Mouse (Mus musculus) heart, embryonic 11.5 days (tissue): ENCODE measurements around the gene Gm10770. TPM values are rescaled to one million over a fixed set of nuclear protein-coding genes. Genes with fewer than 3 reads are reported as not detected.
A peak's percentile ranks its signal among the peaks of the same experiment; 100 is the strongest.
"Not testable (repeated sequence)": the region's sequence is repeated elsewhere in the genome, so short reads cannot be mapped to it uniquely, and the experiment has no call there.

Experiments
- ATAC-seq: fragments of 200-750 bp; cut with Nextera tagmentation; replicated peaks from 2 replicates; pipeline ENCODE4 v1.8.0; 2017; ENCODE audit warnings: moderate library complexity; ENCODE audit not compliant: insufficient number of reproducible peaks, low FRiP score, low TSS enrichment
- H3K27ac ChIP-seq: fragments of 300-500 bp; sonication (generic); 2 replicates; pipeline ENCODE4 v1.5.1; 2014; ENCODE audit warnings: mild to moderate bottlenecking, low read depth, low read length
- H3K27me3 ChIP-seq: fragments of 300-500 bp; sonication (generic); 2 replicates; pipeline ENCODE4 v1.6.1; 2014; ENCODE audit warnings: mild to moderate bottlenecking, low read length, mixed read lengths; ENCODE audit not compliant: control insufficient read depth, insufficient read depth
- H3K36me3 ChIP-seq: fragments of 300-500 bp; sonication (generic); 2 replicates; pipeline ENCODE4 v1.6.1; 2014; ENCODE audit warnings: mild to moderate bottlenecking, low read length, moderate library complexity, mixed read lengths; ENCODE audit not compliant: control insufficient read depth, insufficient read depth
- H3K4me1 ChIP-seq: fragments of 300-500 bp; sonication (generic); 2 replicates; pipeline ENCODE4 v1.6.1; 2014; ENCODE audit warnings: low read length; ENCODE audit not compliant: control insufficient read depth, insufficient read depth
- H3K4me2 ChIP-seq: fragments of 300-500 bp; sonication (generic); 2 replicates; pipeline ENCODE4 v1.6.1; 2014; ENCODE audit warnings: mild to moderate bottlenecking, moderate library complexity
- H3K4me3 ChIP-seq: fragments of 300-500 bp; sonication (generic); 2 replicates; pipeline ENCODE4 v1.5.1; 2014; ENCODE audit warnings: low read depth, low read length
- H3K9ac ChIP-seq: fragments of 300-500 bp; sonication (generic); 2 replicates; pipeline ENCODE4 v1.6.1; 2014; ENCODE audit warnings: mild to moderate bottlenecking, low read depth, low read length, moderate library complexity
- H3K9me3 ChIP-seq: fragments of 300-500 bp; sonication (generic); replicated peaks from 2 replicates; pipeline ENCODE4 v1.6.1; 2016; ENCODE audit warnings: low read length; ENCODE audit not compliant: control insufficient read depth
- WGBS: fragments of 180-500 bp; shearing (Covaris S2); extraction: QIAGEN DNeasy Blood & Tissue Kit; methylation state at CpG from one replicate; pipeline ENCODE4 v1.1.7; 2014; ENCODE audit not compliant: insufficient replicate concordance; 5-methylcytosine and 5-hydroxymethylcytosine counted together
- polyA plus RNA-seq: library from polyadenylated mRNA; unstranded; fragments of >200 nt; fragmentation: Nextera tagmentation; extraction: Ambion mirVana; gene quantifications from 2 replicates; pipeline ENCODE4 v1.2.1, GENCODE M21; 2014

Gene Gm10770
- polyA plus RNA-seq = not detected in 2 replicates

GRCm38 (mm10) chr2:150179579-150179978 is at the start of gene Gm10770:
Gene Gm10770 (minus strand): TSS chr2:150179679.
- not testable (repeated sequence) for H3K4me3 ChIP-seq, H3K9ac ChIP-seq, H3K27me3 ChIP-seq, H3K36me3 ChIP-seq, H3K27ac ChIP-seq, ATAC-seq, H3K4me2 ChIP-seq, H3K9me3 ChIP-seq, H3K4me1 ChIP-seq
- WGBS = 69% methylated on average over 4 of the region's 4 CpGs

GRCm38 (mm10) chr2:150223263-150223662 is 43.8 kb upstream of the Gm10770 start:
- not testable (repeated sequence) for H3K4me2 ChIP-seq, H3K27me3 ChIP-seq, H3K27ac ChIP-seq, H3K4me3 ChIP-seq, H3K4me1 ChIP-seq, H3K9ac ChIP-seq, H3K36me3 ChIP-seq, ATAC-seq, H3K9me3 ChIP-seq

DNA sequence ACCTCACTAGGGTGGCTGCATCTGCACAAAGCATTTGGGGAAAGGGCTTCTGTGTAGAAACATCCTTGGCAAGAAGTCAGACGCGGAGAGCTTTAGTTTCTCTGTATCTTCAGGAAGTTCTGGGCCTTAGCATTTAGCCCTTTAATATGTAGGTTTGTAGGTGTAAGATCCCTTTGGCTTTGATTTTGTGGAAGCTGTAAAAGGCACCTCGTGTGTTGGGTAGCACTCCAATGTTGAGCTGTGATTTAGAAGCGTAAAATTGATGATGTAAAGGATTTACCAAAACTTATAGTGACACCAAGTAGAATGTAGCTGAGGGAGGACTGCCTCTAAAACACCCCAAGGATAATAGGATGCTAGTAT is 38.9 kb upstream of the Gm10770 start:
- not testable (repeated sequence) for H3K4me1 ChIP-seq, H3K36me3 ChIP-seq, H3K9me3 ChIP-seq, H3K27ac ChIP-seq, H3K27me3 ChIP-seq
- peak overlapping the region; percentile 49 for H3K4me2 ChIP-seq
- WGBS = 20% methylated on average over 3 of the region's 4 CpGs
- ATAC-seq = 0 out of 2 replicates have a peak, but pooled peaks have one; percentile 4
- H3K9ac ChIP-seq = peak overlapping the region; percentile 62; the same call in 1 of the 2 replicates
- peak overlapping the region; percentile 39 for H3K4me3 ChIP-seq

DNA sequence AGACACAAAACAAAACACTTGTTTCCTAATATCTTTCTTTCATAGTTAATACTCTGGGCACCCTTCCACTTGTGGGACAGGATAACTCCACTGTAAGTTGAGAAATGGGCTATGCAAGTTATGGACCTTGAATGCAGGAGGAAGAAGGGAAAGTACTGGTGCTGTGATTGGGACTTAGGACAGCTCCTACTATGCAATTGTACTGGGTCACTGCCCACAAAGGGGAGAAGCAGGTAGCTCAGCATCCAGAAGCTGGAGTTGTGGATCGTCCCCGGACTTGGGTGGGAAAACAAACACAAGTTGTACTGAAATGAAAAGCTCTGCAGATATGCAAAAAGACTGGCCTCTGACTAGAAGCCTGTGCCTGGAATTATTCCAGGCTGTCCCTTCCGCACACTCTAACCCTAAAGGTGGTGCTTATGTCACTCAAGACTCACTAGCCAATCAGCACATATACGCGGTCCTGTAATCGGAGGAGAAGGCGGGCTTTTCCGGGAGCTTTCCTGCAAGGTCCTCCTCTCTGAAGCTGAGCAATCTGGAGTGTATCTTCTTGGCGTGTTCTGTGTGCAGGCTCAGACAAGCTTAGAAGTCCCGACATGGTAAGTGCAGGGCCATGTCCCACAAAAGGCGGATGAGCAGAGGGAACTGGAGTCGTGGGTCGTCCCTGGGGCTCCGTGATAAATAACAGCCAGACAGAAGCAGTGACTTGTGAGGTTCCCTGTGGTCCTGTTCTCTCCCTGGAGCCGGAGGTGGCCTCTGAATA is 38.3 kb upstream of the Gm10770 start, which contains the start of gene Zfp937:
Gene Zfp937, plus strand, starts transcription at position 474 of the 763 bp plus-strand sequence.
- not testable (repeated sequence) for H3K27ac ChIP-seq, H3K36me3 ChIP-seq, H3K4me1 ChIP-seq, H3K27me3 ChIP-seq, H3K9me3 ChIP-seq
- Histone ChIP-seq H3K4me3 (peak within 1 kb of the TSS; percentile 39), H3K4me2 (peak within 1 kb of the TSS; percentile 53), H3K9ac (peak within 1 kb of the TSS; percentile 62; the same call in 1 of the 2 replicates)
- WGBS = 0% methylated on average over 15 of the region's 15 CpGs
- peak; percentile 99 for ATAC-seq

GRCm38 (mm10) chr2:150181570-150181999 is 2.1 kb upstream of the Gm10770 start, which contains the start of gene Gm14139:
Gene Gm14139 (plus strand): TSS chr2:150181755.
- WGBS = 64% methylated on average over 7 of the region's 7 CpGs

GRCm38 (mm10) chr2:150181046-150181445 is 1.6 kb upstream of the Gm10770 start:
- not testable (repeated sequence) for H3K4me1 ChIP-seq, H3K4me2 ChIP-seq, ATAC-seq, H3K4me3 ChIP-seq, H3K9me3 ChIP-seq, H3K9ac ChIP-seq, H3K27me3 ChIP-seq, H3K27ac ChIP-seq, H3K36me3 ChIP-seq

More at GRCm38 (mm10) chr2:150181570-150181999, 2.1 kb upstream of the Gm10770 start, which contains the start of gene Gm14139:
- H3K27ac ChIP-seq, H3K9me3 ChIP-seq, H3K4me3 ChIP-seq, H3K9ac ChIP-seq, H3K27me3 ChIP-seq, H3K4me1 ChIP-seq, H3K36me3 ChIP-seq, H3K4me2 ChIP-seq, ATAC-seq: not testable (repeated sequence)

DNA sequence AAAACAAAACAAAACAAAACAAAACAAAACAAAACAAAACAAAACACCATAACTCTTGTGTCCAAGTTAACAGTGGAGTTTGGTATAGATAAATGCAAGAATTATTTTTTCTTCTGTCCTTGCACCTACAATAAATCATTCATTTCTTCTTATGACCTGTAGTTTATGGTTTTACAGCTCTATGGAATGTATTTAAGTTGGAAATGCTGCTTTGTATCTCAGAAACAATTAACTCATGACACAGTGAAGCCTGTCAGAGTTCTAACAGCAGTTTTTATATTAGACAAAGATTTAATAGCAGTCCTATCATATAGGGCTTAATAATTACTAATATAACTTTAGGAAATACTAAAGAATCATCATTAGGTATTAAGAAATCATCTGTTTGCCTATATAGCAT is 5.6 kb downstream of the Gm10770 start:
- H3K36me3 ChIP-seq = no peaks in the 10 kb centered on the region
- no peak overlapping the region for H3K27ac ChIP-seq
- H3K4me3 ChIP-seq = no peak overlapping the region
- peaks cover 6% of the 10 kb centered on the region; the same call in 1 of the 2 replicates for H3K9me3 ChIP-seq
- H3K4me2 ChIP-seq = no peak overlapping the region
- no peak overlapping the region for H3K9ac ChIP-seq
- H3K27me3 ChIP-seq = no peaks in the 10 kb centered on the region
- no peak for ATAC-seq
- no peaks in the 10 kb centered on the region for H3K4me1 ChIP-seq

- no peak overlapping the region for H3K27ac ChIP-seq
- no peaks in the 10 kb centered on the region for H3K27me3 ChIP-seq
- no peaks in the 10 kb centered on the region for H3K9me3 ChIP-seq
- no peak overlapping the region for H3K4me2 ChIP-seq
- ATAC-seq = no peak
- H3K4me1 ChIP-seq = no peaks in the 10 kb centered on the region
- no peak overlapping the region for H3K4me3 ChIP-seq
- no peaks in the 10 kb centered on the region for H3K36me3 ChIP-seq
- H3K9ac ChIP-seq = no peak overlapping the region
These were observed 12.8 kb downstream of the Gm10770 start for GRCm38 (mm10) chr2:150166703-150167102.

DNA sequence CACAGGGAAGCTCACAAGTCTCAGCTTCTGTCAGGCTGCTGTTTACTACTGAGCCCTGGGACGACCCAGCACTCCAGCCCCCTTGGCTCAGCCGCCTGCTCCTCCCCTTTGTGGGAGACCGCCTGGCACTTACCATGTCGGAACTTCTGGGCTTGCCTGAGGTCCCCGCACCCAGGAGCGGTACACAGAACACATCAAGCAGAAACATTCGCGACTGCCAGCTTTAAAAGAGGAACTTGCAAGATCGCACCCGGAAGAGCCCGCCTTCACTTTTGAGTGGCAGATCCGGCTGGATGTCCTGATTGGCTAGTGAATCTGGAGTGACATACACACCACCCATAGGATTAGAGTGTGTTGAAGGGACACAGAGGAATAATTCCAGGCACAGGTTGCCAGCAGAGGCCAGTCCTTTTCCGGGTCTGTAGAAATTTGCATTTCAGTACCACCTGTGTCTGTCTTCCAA is 43.0 kb downstream of the Gm10770 start, which contains the start of gene Zfp120:
Gene Zfp120, minus strand, starts transcription at position 274 of the 463 bp plus-strand sequence.
- Histone ChIP-seq H3K9me3 (no peaks in the 10 kb centered on the region), H3K4me3 (peak within 1 kb of the TSS; percentile 80), H3K27ac (peak within 1 kb of the TSS; percentile 66), H3K9ac (peak within 1 kb of the TSS; percentile 85), H3K4me1 (0 out of 2 replicates have a peak, but pooled peaks cover 3% of the 10 kb centered on the region), H3K36me3 (no peaks in the 10 kb centered on the region), H3K27me3 (no peaks in the 10 kb centered on the region), H3K4me2 (peak within 1 kb of the TSS; percentile 64)
- under 1% methylated on average over 13 of the region's 13 CpGs for WGBS
- peak; percentile 100 for ATAC-seq
